Mouse (Mus musculus) spleen, postnatal 36 days (tissue): ENCODE results near the gene Scrn2.
A peak's percentile ranks its signal among the peaks of the same experiment; 100 is the strongest.

Experiments
- DNase-seq, 2 experiments: peaks; one replicate each; pipeline ENCODE4 v3.0.0; 2022; ENCODE audit warnings: low spot score in 2 of 2, mixed read lengths in 1 of 2

The Scrn2 gene

DNA sequence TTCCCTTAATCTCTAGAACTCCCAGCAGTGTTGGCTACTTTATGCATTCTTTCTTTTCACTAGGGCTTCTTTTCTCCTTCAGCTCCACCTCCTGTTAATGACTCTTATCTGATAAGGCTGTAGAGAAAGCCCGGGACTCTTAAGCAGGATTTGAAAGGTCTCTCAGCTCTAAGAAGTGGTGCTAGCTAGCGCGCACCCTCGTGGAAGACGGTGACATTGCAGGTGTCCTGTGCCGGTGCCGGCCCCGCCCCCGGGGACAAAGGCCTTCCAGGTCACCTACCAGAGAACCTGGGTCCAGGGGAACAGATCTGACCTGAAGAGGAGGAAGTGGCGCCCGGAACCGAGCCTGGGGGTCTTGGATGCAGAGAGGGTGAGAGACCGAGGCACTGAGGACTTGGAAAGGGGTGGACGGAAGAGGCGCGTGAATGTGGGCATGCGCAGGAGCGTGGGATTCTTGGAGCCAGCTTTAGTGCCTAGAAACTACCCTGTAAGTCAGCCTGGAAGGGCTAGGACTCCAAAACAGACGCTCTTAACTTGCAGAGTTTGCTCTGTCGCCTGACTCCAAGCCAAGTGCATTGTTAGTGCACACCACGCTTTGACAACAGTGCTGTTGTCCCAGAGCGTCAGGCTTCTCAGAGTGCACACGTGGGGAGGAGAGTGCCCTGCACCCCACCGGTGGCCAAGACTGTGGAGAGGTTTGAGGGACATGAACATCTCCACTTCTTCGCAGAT is at the start of gene Scrn2:
Gene Scrn2 (plus strand): TSS at position 253 of the 732 bp plus-strand sequence.
- peak; percentile 71 to 77 for DNase-seq

DNA sequence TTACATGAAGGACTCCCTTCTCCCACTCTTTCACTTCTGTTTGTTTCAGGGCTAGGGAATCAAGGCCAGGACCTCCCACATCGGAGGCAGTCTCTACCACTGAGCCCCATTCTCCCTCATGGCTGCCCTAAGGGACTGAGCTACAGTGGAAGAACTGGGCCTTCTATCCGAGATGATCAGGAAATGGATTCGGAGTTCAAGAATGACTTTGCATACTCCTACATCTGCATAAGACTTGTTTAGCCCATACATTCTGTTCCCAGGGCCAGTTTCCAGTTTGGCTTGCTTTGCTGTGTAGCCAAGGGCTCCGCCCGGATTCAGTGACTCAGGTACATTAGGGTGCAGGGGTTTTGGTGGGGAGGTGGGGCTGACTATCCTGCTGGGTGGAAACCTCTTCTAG is 49.7 kb upstream of the Scrn2 start:
- no peak for DNase-seq

DNA sequence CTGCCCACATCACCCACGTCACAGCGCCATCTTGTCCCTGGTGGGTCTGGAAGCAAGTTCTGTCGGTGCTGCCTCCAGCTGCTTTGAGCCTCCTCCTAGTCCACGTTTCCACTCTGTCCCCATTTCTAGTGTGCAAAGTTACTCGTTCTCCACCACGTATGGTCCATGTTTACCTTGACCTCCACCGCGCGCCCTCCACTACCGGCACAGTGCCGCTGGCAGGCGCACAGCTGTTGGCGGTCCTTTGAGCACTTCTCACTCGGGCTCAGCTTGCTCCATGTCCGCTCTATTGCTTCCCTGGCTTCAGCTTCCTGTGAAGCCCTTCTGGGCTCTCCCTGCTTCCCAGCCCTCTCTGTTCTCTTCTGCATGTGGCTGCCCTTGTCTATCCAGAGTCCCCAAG is 48.3 kb upstream of the Scrn2 start:
- no peak for DNase-seq

DNA sequence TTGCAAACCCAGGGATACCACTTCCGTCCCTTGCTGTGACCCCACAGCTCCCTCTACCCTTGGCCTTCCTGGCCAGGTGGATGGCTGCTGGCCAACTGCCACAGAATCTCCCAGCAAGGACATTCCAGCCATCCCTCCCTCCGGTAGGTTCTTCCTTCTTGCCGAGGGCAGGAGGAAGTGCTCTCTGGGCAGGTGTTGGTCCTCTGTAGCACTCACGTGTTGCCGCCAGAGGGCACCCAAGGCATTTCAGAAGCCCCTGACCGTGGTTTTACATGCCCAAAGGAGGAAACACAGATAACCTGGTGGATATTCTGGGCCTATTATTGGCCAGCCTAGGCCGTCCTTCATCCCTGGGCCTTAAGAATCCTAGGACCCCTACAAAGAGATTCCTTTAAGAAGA is 47.4 kb upstream of the Scrn2 start:
- peak; percentile 80 to 85 for DNase-seq

DNA sequence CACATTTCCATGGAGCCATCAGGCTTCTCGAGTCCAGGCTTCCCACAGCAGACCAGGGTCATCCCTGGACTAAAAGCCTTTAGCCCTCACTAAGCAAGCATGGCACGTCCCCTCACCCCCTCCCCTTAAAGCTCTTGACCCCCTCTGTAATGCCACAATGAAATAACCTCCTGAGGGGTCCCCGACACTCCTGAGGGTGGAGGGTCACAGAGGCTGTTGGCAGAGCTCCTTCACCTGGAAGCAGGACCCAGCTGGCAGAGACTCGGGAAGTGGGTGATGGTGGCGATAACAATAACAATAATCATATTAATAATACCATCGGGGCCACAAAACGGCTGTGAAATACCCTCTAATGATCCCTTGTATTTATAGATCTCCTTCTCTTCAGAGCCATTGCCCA is 46.9 kb upstream of the Scrn2 start, which contains the start of gene Sp2:
Gene Sp2 (minus strand): TSS at position 101 of the 400 bp plus-strand sequence.
- no peak for DNase-seq

DNA sequence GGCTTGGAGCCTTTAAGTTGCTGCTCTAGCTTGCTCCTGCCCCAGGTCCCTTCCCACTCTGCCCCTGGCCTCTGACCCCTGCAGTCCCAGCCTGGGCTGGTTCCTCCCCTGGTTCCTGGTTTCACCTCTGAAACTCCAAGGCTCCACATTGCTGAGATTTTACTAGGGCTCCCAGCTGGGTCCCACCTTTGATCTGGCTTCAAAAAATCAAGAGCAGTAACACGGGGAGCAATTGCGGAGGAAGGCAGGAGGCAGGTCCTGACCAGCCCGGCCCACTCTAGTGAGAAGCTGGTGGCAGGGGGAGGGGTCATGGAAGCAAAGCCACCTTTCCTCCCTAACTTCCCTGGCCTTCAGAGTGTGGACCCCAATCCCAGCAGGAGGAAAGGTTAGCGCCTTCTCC is 44.8 kb upstream of the Scrn2 start:
- no peak for DNase-seq

DNA sequence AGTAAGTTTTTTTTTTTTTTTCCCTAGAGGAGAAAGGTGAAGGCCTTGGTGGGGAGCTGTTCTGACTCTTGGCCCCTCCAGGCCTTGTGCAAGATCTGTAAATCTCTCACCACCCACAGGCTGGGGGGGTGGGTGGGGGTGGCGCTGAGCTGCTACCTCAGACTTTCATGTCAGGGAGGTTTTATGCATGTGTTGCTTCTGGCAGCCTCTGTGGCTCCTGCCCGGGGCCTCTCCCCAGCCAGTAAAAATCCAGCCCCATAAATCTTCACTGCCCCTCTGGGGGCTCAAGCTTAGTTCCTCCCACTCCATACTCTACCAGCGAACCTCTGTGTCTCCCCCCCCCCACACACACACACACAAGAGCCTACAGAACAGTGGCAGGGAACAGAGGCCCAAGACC is 43.3 kb upstream of the Scrn2 start:
- DNase-seq = no peak

DNA sequence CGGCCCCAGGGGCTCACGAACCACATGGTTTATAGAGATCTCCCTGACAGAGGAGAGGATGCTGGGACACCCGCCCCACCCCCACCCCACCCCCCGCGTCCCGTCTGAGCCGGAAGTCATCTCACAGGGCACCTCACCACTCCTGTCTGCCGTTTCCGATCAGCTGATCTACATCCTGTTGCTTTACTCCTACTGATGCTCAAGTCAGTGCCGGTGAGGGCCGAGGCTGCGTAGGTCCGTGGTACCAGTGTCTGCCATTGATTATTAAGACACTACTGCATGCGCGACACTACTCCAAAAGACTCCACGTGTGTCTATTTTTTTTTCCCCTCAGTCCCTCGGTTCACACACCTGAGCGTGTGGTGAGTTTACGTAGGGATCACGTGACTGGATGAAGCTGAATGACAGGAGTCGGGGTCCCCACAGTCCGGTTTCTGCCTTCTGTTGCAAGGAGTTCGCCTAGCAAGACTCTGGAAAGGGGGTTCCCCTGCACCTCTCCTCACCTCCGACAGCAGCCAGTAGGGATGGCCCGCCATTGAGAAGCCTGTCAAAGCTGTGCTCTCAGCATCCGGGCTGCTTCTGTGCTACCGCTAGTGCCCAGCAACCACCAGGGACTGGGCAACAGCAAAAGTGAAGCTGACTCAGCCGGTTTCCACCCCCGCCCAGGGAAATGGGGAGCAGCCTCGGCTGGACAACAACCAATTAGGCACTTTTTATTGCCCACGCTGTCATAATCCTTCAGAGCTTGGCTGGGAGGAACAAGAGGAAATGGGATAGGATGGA is 41.7 kb upstream of the Scrn2 start:
- DNase-seq = peak; percentile 73 to 79

DNA sequence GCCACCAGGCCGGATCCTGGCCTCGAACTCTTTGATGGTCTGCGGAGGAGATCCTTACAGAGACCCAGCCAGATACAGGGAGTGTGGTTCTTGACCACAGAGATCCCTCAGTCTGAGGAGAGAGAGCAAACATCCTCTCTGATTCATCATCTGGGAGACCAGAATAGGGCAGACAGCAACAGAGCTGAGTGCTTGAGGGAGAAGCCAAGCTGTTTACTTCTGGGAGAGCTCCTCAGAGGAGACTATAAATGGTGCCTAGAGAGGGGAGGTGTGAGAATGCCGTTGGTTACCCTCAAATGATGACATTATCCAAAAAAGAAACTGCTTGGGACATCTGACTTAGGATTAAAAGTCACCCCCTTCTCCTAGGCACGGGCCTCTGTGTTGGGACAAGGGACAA is 38.2 kb upstream of the Scrn2 start:
- no peak for DNase-seq

DNA sequence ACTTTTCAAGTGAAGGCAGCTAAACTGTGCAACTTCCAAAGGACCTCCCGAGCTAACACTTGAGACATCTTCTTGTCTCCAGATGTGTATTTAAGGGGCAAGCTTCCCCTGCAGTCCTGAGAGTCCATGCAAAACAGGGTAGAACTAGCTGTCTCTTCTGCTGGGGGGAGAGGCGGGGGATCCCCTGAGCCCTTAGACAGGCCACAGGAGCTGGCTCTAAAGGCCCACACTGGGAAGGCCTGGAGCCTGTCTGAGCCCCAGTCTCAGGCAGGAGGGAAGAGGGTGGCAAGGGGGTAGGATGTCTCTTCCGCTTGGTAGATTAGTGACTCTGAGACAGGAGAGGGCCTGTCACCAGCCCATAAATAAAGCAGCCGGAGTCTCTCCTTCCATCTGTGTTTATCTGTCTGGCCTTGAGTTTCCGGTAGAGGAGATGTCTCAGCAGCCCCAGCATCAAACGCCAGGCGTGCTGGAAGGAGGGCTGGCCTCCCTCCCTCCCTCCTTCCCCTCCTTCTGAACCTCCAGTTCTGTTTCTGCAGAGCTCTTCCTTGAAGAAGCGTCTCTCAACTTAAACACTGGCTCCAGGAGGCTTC is 36.9 kb upstream of the Scrn2 start:
- no peak for DNase-seq

DNA sequence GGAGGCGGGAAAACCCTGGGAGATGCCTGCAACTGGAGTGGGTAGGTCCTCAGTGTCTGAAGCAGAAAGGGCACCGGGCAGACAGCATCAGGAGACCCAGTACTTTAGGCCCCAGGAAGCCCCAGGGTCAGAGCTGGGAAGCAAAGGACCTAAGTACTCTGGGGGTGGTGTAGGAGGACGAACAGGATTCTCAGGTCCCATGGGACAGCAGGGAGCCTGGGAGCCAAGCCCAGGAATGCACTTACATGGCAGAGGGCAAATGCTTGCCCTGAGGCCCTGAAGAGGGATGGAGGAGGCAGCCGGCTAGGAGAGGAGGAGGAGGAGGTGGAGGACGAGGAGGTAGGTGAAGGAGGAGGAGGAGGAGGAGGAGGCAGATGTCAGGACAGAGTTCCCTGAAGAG is 34.7 kb upstream of the Scrn2 start:
- DNase-seq = no peak

DNA sequence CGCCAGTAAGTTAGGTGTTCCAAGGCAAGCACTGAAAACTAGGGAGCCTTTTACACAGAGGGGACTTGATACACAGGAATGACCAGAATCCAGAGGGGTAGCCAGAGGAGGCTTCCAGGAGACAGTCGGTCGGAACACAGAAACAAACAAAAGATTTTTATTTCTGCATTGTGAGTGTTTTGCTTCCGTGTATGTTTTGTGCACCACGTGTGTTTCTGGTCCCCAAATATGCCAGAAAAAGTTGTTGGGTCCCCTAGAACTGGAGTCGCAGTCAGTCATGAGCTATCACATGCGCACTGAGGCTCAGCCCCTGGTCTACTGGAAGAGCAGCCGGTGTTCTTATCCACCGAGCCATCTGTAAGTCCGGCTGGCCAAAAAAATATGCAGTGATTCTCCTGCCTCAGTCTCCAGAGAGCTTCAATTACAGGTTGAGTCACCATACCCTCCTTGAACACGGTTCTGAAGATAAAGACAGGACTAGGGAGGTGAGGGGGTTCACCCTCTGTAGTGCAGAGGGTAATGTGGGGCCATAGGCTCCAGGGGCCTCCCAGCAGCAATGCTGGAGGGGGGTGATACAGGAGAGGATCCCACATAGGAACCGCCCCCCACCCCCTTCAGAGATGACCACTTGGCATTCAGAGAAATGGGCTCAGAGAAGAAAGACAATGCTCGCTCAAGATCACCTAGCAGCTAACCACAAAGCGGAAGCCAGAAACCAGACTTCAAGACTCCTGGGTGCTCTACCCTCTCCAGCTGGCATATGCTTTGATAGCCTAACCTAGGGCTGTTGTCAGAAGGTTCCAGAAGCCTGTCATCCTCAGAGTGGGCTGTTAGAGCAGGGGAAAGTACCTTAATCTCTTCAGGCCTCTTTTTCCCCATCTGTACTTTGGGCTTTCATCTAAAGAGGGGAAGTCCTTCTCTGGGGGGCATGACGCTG is 33.6 kb upstream of the Scrn2 start:
- peak; percentile 72 to 73 for DNase-seq

DNA sequence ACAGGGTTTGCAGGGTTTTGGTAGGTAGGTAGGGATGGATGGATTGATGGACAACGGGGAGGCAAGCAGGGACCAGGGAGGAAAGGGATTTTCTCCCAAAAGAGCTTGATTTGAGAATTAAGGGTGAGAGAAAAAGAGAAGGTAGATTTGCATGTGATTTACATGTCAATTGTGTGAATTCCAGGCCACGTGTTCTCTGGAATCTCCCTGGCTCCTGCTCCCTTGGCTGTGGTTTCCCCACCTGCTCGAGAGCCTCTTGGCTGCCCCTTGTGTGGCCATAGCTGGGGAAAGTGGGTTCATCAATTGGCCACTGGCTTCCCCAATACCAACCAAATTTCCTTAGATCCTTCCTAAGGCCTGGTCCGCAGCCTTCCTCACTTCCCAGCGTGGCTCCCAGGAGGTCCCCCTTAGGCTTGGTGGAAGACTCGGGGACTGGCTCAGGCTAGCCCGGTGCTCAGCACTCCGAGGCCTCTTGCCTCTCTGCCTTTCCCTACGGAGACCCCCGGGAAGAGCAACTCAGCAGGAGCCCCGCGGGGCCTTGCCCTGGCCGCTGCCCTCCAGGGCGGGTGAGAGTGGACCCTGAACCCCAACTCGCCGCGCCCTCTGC is 32.9 kb upstream of the Scrn2 start:
- no peak for DNase-seq

DNA sequence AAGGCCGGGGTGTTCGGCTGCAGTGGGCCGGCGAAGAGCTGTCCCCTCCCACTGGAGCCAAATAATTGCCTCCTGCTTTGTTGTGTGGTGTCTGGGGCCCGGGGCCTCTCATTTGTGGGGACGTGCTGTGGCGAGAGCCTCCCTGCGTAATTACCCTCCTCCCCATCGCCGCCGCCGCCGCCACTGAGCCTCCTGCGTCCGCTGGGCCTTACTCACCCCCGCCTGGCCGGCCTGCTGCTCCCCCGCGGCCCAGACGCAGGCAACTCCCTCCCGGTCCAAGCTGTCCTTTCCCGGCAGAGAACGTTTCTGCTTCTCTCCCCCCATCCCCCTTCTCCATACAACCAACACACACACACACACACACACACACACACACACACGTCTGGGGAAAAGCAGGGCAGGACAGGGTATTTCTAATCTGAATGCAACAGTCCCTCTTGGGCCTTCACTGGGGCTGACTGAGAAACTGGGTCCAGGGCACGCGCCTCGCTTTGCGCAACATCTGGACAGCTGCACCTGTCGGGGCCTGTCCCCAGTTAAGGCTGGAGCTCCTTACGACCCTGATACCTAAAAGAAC is 32.3 kb upstream of the Scrn2 start:
- no peak for DNase-seq

DNA sequence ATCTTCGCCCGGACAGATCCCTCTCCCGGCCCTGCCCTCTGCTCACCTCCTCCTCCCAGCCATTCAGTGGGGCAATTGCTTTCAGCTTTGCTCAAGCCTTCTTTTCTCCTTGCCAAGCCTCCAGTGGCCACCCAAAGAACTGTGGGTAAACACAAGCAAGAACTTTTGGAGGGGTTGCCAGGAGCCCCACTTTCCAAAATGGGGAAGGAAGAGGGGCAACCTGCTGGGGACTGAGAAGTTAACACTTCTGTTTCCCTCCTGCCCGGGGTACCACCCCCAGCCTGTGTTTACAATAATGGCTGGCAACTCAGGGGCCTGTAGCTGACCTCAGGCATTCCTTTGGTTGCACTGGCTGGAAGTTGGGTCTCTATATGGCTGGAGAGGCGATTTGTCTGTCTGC is 26.6 kb upstream of the Scrn2 start:
- no peak for DNase-seq

DNA sequence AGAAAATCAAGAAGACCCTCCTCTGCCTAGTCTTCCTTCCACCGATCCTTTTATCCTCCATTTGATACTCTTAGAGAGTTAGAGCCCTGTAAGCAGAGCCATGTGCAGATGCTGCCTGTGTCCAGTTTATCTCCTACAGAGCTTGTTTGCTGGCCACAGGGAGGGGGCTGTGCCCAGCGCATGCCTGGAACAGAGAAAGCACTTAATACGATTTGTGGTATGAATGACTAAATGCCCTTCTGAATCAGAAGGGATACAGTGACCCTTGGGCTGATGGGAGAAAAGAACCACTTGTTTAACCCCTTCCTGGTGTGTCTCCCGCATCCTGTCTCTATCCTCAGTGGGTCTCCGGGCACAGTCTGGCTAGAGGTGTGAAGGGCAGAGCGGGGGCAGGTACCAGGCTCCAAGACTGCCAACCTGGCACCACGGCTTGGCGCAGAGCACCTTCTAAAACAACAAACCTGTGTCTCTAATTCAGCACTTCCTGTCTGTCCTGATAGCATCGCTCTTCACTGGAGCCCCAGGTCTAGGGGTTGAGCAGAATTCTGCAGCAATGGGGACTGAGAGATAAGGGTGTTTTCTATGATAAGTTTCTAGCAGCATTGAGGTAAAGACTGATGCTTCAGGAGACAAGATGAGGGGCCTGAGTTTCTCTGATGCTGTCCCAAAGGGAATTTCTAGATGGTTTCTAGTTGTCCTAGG is 22.5 kb upstream of the Scrn2 start:
- DNase-seq = no peak

DNA sequence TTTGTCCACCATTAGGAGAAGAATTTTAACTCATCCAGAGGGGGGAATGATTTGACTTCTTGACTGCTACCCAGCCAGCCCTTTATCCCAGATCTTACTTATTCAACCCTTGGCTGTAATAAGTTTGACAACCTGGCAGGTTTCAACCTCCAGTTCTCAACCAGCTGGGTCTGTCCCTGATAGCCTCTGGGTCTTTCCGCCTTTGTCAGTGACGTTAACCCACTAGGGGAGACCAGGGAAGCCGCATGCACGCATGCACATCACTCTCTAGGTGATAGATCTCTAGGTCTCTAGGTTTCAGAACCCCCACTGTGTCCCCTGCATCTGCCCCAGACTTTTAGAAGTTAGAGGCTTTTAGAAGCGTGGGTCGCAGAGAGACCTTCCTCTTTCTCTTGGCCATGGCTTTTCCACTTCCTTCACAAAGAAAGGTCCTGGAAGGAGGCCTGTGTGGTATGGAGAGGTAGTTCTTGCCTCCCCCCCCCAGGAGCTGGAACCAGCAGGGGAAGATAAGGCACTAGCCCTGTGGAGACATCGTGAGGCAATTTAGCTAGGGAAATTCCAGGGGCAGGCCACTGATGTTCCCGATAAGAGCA is 20.4 kb upstream of the Scrn2 start:
- DNase-seq = no peak

DNA sequence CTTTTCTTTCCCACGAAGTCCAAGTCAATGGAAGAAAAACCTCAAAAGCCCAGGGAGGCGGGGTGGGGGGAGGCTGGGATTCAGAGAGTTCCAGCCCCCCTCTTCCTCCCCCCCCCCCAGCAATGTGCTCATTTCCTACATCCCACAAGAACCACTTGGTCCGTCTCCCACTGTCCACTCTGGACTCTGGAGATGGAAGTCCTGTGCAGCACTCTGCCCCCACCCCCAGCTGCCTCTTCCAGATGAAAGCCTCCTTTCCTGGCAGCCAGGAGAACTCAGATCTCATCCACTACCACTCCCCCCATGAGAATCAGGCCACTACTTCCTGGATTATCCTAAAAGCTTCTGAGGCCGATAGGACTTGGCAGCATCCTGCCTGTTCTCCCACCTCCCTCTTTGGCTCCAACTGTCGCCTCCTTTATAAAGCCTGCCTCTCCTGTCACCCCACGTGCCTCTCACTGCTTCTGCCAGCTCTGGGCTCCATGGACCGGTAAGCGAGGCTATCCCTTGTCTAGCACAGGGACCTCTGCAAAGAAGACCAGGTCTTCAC is 16.5 kb upstream of the Scrn2 start, which contains the start of gene Sp6:
Gene Sp6 (plus strand): TSS at position 274 of the 550 bp plus-strand sequence.
- DNase-seq = no peak
